Mouse (Mus musculus) embryo, embryonic 10 days (tissue): ENCODE data around the gene Snx17.

ENCODE experiments used
- DNase-seq: peaks from one replicate; pipeline ENCODE4 v3.0.0-alpha.2; 2015; ENCODE audit warnings: low spot score

Gene Snx17

GRCm38 (mm10) chr5:31240637-31241521 is 47.9 kb downstream of the Snx17 start, which contains the start of the genes Nrbp1 and Gm9970:
Nrbp1 (plus strand) TSS chr5:31240864.
Gm9970 (minus strand) TSS chr5:31241232.
- peak; percentile 97 for DNase-seq

- no peak for DNase-seq
These were observed 48.6 kb downstream of the Snx17 start for GRCm38 (mm10) chr5:31241522-31242034.

GRCm38 (mm10) chr5:31242191-31242590 is 49.2 kb downstream of the Snx17 start:
- DNase-seq, result no peak
